Mouse (Mus musculus) heart, embryonic 16.5 days (tissue): ENCODE results near the gene Zfp276. TPM values are rescaled to one million over a fixed set of nuclear protein-coding genes. Genes with fewer than 3 reads are reported as not detected.

Experiments
- ATAC-seq: fragments of 200-750 bp; cut with Nextera tagmentation; replicated peaks from 2 replicates; pipeline ENCODE4 v1.8.0; 2017; ENCODE audit warnings: moderate number of reproducible peaks; ENCODE audit not compliant: insufficient read depth, low FRiP score; ENCODE audit errors: extremely low read depth
- H3K27ac ChIP-seq: fragments of 300-500 bp; sonication (generic); 2 replicates; pipeline ENCODE4 v1.5.1; 2014; ENCODE audit warnings: mild to moderate bottlenecking, low read length, control low read depth, moderate library complexity
- H3K27me3 ChIP-seq: fragments of 300-500 bp; sonication (generic); 2 replicates; pipeline ENCODE4 v1.6.1; 2014; ENCODE audit warnings: low read length, mixed read lengths; ENCODE audit not compliant: control insufficient read depth, insufficient read depth
- H3K36me3 ChIP-seq: fragments of 300-500 bp; sonication (generic); 2 replicates; pipeline ENCODE4 v1.6.1; 2014; ENCODE audit not compliant: control insufficient read depth, insufficient read depth
- H3K4me1 ChIP-seq: fragments of 300-500 bp; sonication (generic); 2 replicates; pipeline ENCODE4 v1.6.1; 2014; ENCODE audit warnings: low read length, mixed read lengths; ENCODE audit not compliant: control insufficient read depth, insufficient read depth
- H3K4me2 ChIP-seq: fragments of 300-500 bp; sonication (generic); 2 replicates; pipeline ENCODE4 v1.6.1; 2014; ENCODE audit warnings: low read depth, mild to moderate bottlenecking, control low read depth, low read length
- H3K4me3 ChIP-seq: fragments of 300-500 bp; sonication (generic); 2 replicates; pipeline ENCODE4 v1.5.1; 2014; ENCODE audit warnings: mild to moderate bottlenecking, control low read depth, low read length
- H3K9ac ChIP-seq: fragments of 300-500 bp; sonication (generic); 2 replicates; pipeline ENCODE4 v1.6.1; 2014; ENCODE audit warnings: low read length, control low read depth
- H3K9me3 ChIP-seq: fragments of 300-500 bp; sonication (generic); replicated peaks from 2 replicates; pipeline ENCODE4 v1.6.1; 2016; ENCODE audit warnings: low read length; ENCODE audit not compliant: control insufficient read depth
- WGBS: fragments of 180-500 bp; shearing (Covaris S2); extraction: QIAGEN DNeasy Blood & Tissue Kit; methylation state at CpG from one replicate; pipeline ENCODE4 v1.1.7; 2014; 5-methylcytosine and 5-hydroxymethylcytosine counted together
- polyA plus RNA-seq: library from polyadenylated mRNA; unstranded; fragments of >200 nt; fragmentation: Nextera tagmentation; extraction: Ambion mirVana; gene quantifications from 2 replicates; pipeline ENCODE4 v1.2.1, GENCODE M21; 2015

The Zfp276 gene
- 16.6 and 18.3 TPM in 2 replicates for polyA plus RNA-seq

GRCm38 (mm10) chr8:123254099-123254885 is at the start of gene Zfp276, which contains the start of gene Vps9d1:
Gene Zfp276 (plus strand): TSS chr8:123254195.
Gene Vps9d1 (minus strand): TSS chr8:123254348.
- Histone ChIP-seq H3K27me3 (no peaks in the 10 kb centered on the region), H3K4me3 (peak within 1 kb of the TSS; percentile 98), H3K4me1 (peaks cover 17% of the 10 kb centered on the region), H3K36me3 (peaks cover 27% of the 10 kb centered on the region), H3K4me2 (peak within 1 kb of the TSS; percentile 95), H3K9me3 (no peaks in the 10 kb centered on the region), H3K27ac (peak within 1 kb of the TSS; percentile 89), H3K9ac (peak within 1 kb of the TSS; percentile 95)
- under 1% methylated on average over 89 of the region's 99 CpGs for WGBS
- ATAC-seq, result peak; percentile 96

- peaks cover 23% of the 10 kb centered on the region for H3K4me1 ChIP-seq
- H3K9ac ChIP-seq, result peak overlapping the region; percentile 97
- 33% methylated on average over 10 of the region's 10 CpGs for WGBS
- H3K27ac ChIP-seq, result no peak overlapping the region; the same call in 1 of the 2 replicates
- peak overlapping the region; percentile 95 for H3K4me3 ChIP-seq
- H3K27me3 ChIP-seq, result no peaks in the 10 kb centered on the region
- no peak for ATAC-seq
- H3K9me3 ChIP-seq, result no peaks in the 10 kb centered on the region
- peak overlapping the region; percentile 79 for H3K4me2 ChIP-seq
- peaks cover 21% of the 10 kb centered on the region for H3K36me3 ChIP-seq
These were observed 42.1 kb upstream of the Zfp276 start for GRCm38 (mm10) chr8:123211876-123212275.

GRCm38 (mm10) chr8:123212321-123213117 is 41.5 kb upstream of the Zfp276 start, which contains the start of the genes Chmp1a and Spata33:
Gene Chmp1a (minus strand): TSS chr8:123212763.
Gene Spata33 (plus strand): TSS chr8:123212832.
- Histone ChIP-seq H3K4me2 (peak within 1 kb of the TSS; percentile 79), H3K27ac (peak within 1 kb of the TSS; percentile 56; the same call in 1 of the 2 replicates), H3K9ac (peak within 1 kb of the TSS; percentile 97), H3K9me3 (no peaks in the 10 kb centered on the region), H3K4me1 (peaks cover 23% of the 10 kb centered on the region), H3K27me3 (no peaks in the 10 kb centered on the region), H3K4me3 (peak within 1 kb of the TSS; percentile 95), H3K36me3 (peaks cover 16% of the 10 kb centered on the region)
- WGBS, result under 1% methylated on average over 76 of the region's 76 CpGs
- ATAC-seq, result peak; percentile 92

GRCm38 (mm10) chr8:123213118-123213772 is 40.8 kb upstream of the Zfp276 start:
- Histone ChIP-seq H3K4me2 (peak overlapping the region; percentile 79), H3K36me3 (peaks cover 12% of the 10 kb centered on the region), H3K9me3 (no peaks in the 10 kb centered on the region), H3K9ac (peak overlapping the region; percentile 97), H3K4me1 (peaks cover 23% of the 10 kb centered on the region), H3K27ac (peak overlapping the region; percentile 56; the same call in 1 of the 2 replicates), H3K4me3 (peak overlapping the region; percentile 95), H3K27me3 (no peaks in the 10 kb centered on the region)
- ATAC-seq, result peak; percentile 2; the same call in 1 of the 2 replicates
- 17% methylated on average over 22 of the region's 22 CpGs for WGBS

GRCm38 (mm10) chr8:123215430-123215829 is 38.6 kb upstream of the Zfp276 start:
- Histone ChIP-seq H3K36me3 (no peaks in the 10 kb centered on the region), H3K4me3 (no peak overlapping the region), H3K27ac (0 out of 2 replicates have a peak overlapping the region, but pooled peaks have one; percentile 16), H3K4me2 (no peak overlapping the region), H3K27me3 (no peaks in the 10 kb centered on the region), H3K9me3 (no peaks in the 10 kb centered on the region), H3K9ac (no peak overlapping the region), H3K4me1 (peaks cover 23% of the 10 kb centered on the region)
- ATAC-seq, result no peak; the same call in 1 of the 2 replicates
- 48% methylated on average over 3 of the region's 3 CpGs for WGBS

- Histone ChIP-seq H3K27ac (no peak overlapping the region), H3K9me3 (no peaks in the 10 kb centered on the region), H3K4me2 (no peak overlapping the region), H3K4me3 (no peak overlapping the region), H3K36me3 (no peaks in the 10 kb centered on the region), H3K27me3 (no peaks in the 10 kb centered on the region), H3K4me1 (peaks cover 11% of the 10 kb centered on the region), H3K9ac (no peak overlapping the region)
- no peak for ATAC-seq
- WGBS, result 48% methylated on average over 1 of the region's 1 CpGs
These were observed 33.1 kb upstream of the Zfp276 start for GRCm38 (mm10) chr8:123220917-123221316.

- peak within 1 kb of the TSS; percentile 98 for H3K4me2 ChIP-seq
- peak; percentile 86 for ATAC-seq
- 3% methylated on average over 59 of the region's 59 CpGs for WGBS
- H3K4me1 ChIP-seq, result peaks cover 11% of the 10 kb centered on the region
- H3K9ac ChIP-seq, result peak within 1 kb of the TSS; percentile 97
- H3K9me3 ChIP-seq, result no peaks in the 10 kb centered on the region
- H3K27me3 ChIP-seq, result no peaks in the 10 kb centered on the region
- H3K4me3 ChIP-seq, result peak within 1 kb of the TSS; percentile 88
- peak within 1 kb of the TSS; percentile 85 for H3K27ac ChIP-seq
- H3K36me3 ChIP-seq, result no peaks in the 10 kb centered on the region; the same call in 1 of the 2 replicates
These were observed 29.4 kb upstream of the Zfp276 start, which contains the start of gene Cdk10 for GRCm38 (mm10) chr8:123224278-123225266. Gene Cdk10 (plus strand): TSS chr8:123224842.
